Mouse (Mus musculus) lung, embryonic 14.5 days (tissue): Measurements from ENCODE around the gene Tox4. TPM values are rescaled to one million over a fixed set of nuclear protein-coding genes. Genes with fewer than 3 reads are reported as not detected.

Source experiments
- ATAC-seq: fragments of 200-750 bp; cut with Nextera tagmentation; 2 replicates; pipeline ENCODE4 v1.8.0; 2017; ENCODE audit warnings: mild to moderate bottlenecking, moderate TSS enrichment, moderate library complexity; ENCODE audit not compliant: insufficient read depth
- DNase-seq: peaks from one replicate; pipeline ENCODE4 v3.0.0-alpha.2; 2015
- H3K27ac ChIP-seq: fragments of 300-500 bp; sonication (generic); 2 replicates; pipeline ENCODE4 v1.5.1; 2014; ENCODE audit warnings: low read depth, mild to moderate bottlenecking, moderate library complexity
- H3K27me3 ChIP-seq: fragments of 300-500 bp; sonication (generic); 2 replicates; pipeline ENCODE4 v1.6.1; 2014; ENCODE audit warnings: low read length, control low read depth; ENCODE audit not compliant: insufficient read depth
- H3K36me3 ChIP-seq: fragments of 300-500 bp; sonication (generic); 2 replicates; pipeline ENCODE4 v1.6.1; 2014; ENCODE audit warnings: control low read depth; ENCODE audit not compliant: insufficient read depth
- H3K4me1 ChIP-seq: fragments of 300-500 bp; sonication (generic); 2 replicates; pipeline ENCODE4 v1.6.1; 2014; ENCODE audit warnings: antibody characterized with exemption, control low read depth; ENCODE audit not compliant: insufficient read depth
- H3K4me2 ChIP-seq: fragments of 300-500 bp; sonication (generic); 2 replicates; pipeline ENCODE4 v1.6.1; 2014; ENCODE audit warnings: mild to moderate bottlenecking
- H3K4me3 ChIP-seq: fragments of 300-500 bp; sonication (generic); 2 replicates; pipeline ENCODE4 v1.5.1; 2014; ENCODE audit warnings: low read depth, low read length
- H3K9ac ChIP-seq: fragments of 300-500 bp; sonication (generic); 2 replicates; pipeline ENCODE4 v1.6.1; 2014
- H3K9me3 ChIP-seq: fragments of 300-500 bp; sonication (generic); 2 replicates; pipeline ENCODE4 v1.6.1; 2016; ENCODE audit warnings: low read depth, low read length, control low read depth
- CTCF ChIP-seq: IDR thresholded peaks from 2 replicates; pipeline ENCODE4 v1.5.1; 2016; ENCODE audit warnings: antibody characterized with exemption, low read depth
- WGBS: fragments of 180-500 bp; shearing (Covaris S2); extraction: QIAGEN DNeasy Blood & Tissue Kit; methylation state at CpG from one replicate; pipeline ENCODE4 v1.1.7; 2014; 5-methylcytosine and 5-hydroxymethylcytosine counted together
- polyA plus RNA-seq: library from polyadenylated mRNA; unstranded; fragments of >200 nt; fragmentation: Nextera tagmentation; extraction: Ambion mirVana; gene quantifications from 2 replicates; pipeline ENCODE4 v1.2.1, GENCODE M21; 2014

The Tox4 gene
- polyA plus RNA-seq, 1 experiment from 2014 or later = 41.1 TPM

- Histone ChIP-seq H3K4me3 (peak overlapping the region; percentile 68), H3K4me2 (peak overlapping the region; percentile 89), H3K4me1 (peaks cover 11% of the 10 kb centered on the region; the same call in 1 of the 2 replicates), H3K9ac (no peak overlapping the region), H3K27ac (no peak overlapping the region), H3K9me3 (no peaks in the 10 kb centered on the region), H3K36me3 (peaks cover 45% of the 10 kb centered on the region), H3K27me3 (no peaks in the 10 kb centered on the region)
- DNase-seq = no peak
- WGBS = 83% methylated on average over 26 of the region's 26 CpGs
- TF ChIP-seq CTCF = no peak
- ATAC-seq = no peak
Observed at GRCm38 (mm10) chr14:52313931-52314807, 35.2 kb downstream of the Tox4 start.

- Histone ChIP-seq H3K4me3 (peak overlapping the region; percentile 68), H3K4me1 (peaks cover 11% of the 10 kb centered on the region; the same call in 1 of the 2 replicates), H3K36me3 (peaks cover 40% of the 10 kb centered on the region), H3K4me2 (peak overlapping the region; percentile 89), H3K9ac (peak overlapping the region; percentile 85), H3K27ac (no peak overlapping the region), H3K27me3 (no peaks in the 10 kb centered on the region), H3K9me3 (no peaks in the 10 kb centered on the region)
- no peak for TF ChIP-seq CTCF
- 43% methylated on average over 8 of the region's 8 CpGs for WGBS
- ATAC-seq = peak; percentile 12; the same call in 1 of the 2 replicates
- DNase-seq = peak; percentile 36
Observed at GRCm38 (mm10) chr14:52314808-52315150, 35.8 kb downstream of the Tox4 start.

GRCm38 (mm10) chr14:52315283-52315780, 36.4 kb downstream of the Tox4 start:
- Histone ChIP-seq H3K4me3 (peak overlapping the region; percentile 68), H3K9ac (peak overlapping the region; percentile 85), H3K36me3 (peaks cover 40% of the 10 kb centered on the region), H3K27me3 (no peaks in the 10 kb centered on the region), H3K4me2 (peak overlapping the region; percentile 89), H3K9me3 (no peaks in the 10 kb centered on the region), H3K27ac (peak overlapping the region; percentile 88), H3K4me1 (peaks cover 11% of the 10 kb centered on the region; the same call in 1 of the 2 replicates)
- under 1% methylated on average over 17 of the region's 17 CpGs for WGBS
- TF ChIP-seq CTCF = no peak
- peak; percentile 4; the same call in 1 of the 2 replicates for ATAC-seq
- DNase-seq = no peak

GRCm38 (mm10) chr14:52315792-52316440, 37.0 kb downstream of the Tox4 start:
- no peaks in the 10 kb centered on the region for H3K27me3 ChIP-seq
- no peaks in the 10 kb centered on the region for H3K9me3 ChIP-seq
- peaks cover 11% of the 10 kb centered on the region; the same call in 1 of the 2 replicates for H3K4me1 ChIP-seq
- under 1% methylated on average over 37 of the region's 41 CpGs for WGBS
- no peak for TF ChIP-seq CTCF
- DNase-seq (peak; percentile 80), ATAC-seq (peak; percentile 87)
- H3K4me2 ChIP-seq = peak overlapping the region; percentile 89
- peak overlapping the region; percentile 85 for H3K9ac ChIP-seq
- peak overlapping the region; percentile 68 for H3K4me3 ChIP-seq
- peak overlapping the region; percentile 88 for H3K27ac ChIP-seq
- H3K36me3 ChIP-seq = peaks cover 34% of the 10 kb centered on the region

GRCm38 (mm10) chr14:52316441-52317225, 37.7 kb downstream of the Tox4 start:
- peak overlapping the region; percentile 89 for H3K4me2 ChIP-seq
- ATAC-seq = peak; percentile 70
- peaks cover 30% of the 10 kb centered on the region for H3K36me3 ChIP-seq
- H3K4me3 ChIP-seq = peak overlapping the region; percentile 68
- peaks cover 11% of the 10 kb centered on the region; the same call in 1 of the 2 replicates for H3K4me1 ChIP-seq
- H3K27ac ChIP-seq = peak overlapping the region; percentile 76; the same call in 1 of the 2 replicates
- no peaks in the 10 kb centered on the region for H3K27me3 ChIP-seq
- peak overlapping the region; percentile 85 for H3K9ac ChIP-seq
- no peaks in the 10 kb centered on the region for H3K9me3 ChIP-seq
- whole genome bisulfite sequencing = 11% methylated on average over 16 of the region's 16 CpGs
- peak; percentile 57 for DNase-seq
- TF ChIP-seq CTCF = no peak

- H3K4me1 ChIP-seq = peaks cover 11% of the 10 kb centered on the region; the same call in 1 of the 2 replicates
- peaks cover 4% of the 10 kb centered on the region for H3K36me3 ChIP-seq
- H3K27me3 ChIP-seq = no peaks in the 10 kb centered on the region
- no peak overlapping the region for H3K27ac ChIP-seq
- peak; percentile 53 for DNase-seq
- H3K4me3 ChIP-seq = no peak overlapping the region
- 43% methylated on average over 6 of the region's 6 CpGs for WGBS
- no peak for ATAC-seq
- no peaks in the 10 kb centered on the region for H3K9me3 ChIP-seq
- no peak overlapping the region for H3K4me2 ChIP-seq
- no peak overlapping the region for H3K9ac ChIP-seq
- TF ChIP-seq CTCF = no peak
Observed at GRCm38 (mm10) chr14:52319361-52319760, 40.4 kb downstream of the Tox4 start.
